13 mouse cellular contexts compared by ENCODE assay signal in genomic region chr19:32593870-32594269, GRCm38 (mm10). TPM values are rescaled to one million over a fixed set of nuclear protein-coding genes. Genes with fewer than 3 reads are reported as not detected.
DNase-seq lines count a peak whose midpoint lies in the region; ATAC-seq and TF ChIP-seq lines count a peak whose summit lies in the region.
"Had no signal": no experiment of that assay in that cellular context is flagged by ENCODE, and none has a peak within 500 bp of the region (broad histone marks: within the 10 kb centered on the region; RNA-seq: fewer than 3 reads in every experiment).

No protein-coding gene starts in this region.

- no peak for TF ChIP-seq POLR2A in kidney, adult 2 months (IDR thresholded peaks at IDR 0.05; ENCODE audit: low read depth, low read length)
- no peak for TF ChIP-seq POLR2A in CH12.LX (IDR thresholded peaks at IDR 0.05; ENCODE audit: low read depth, low read length)

- in situ Hi-C loops in CH12.LX (cut with MboI; ENCODE audit: low pct_ligation_motif_present, low pct_unique_long_range_greater_than_20kb, low sequenced_read_pairs) = no loop called here

- ATAC-seq in common myeloid progenitor, adult 5-6 weeks (replicated peaks; ENCODE audit: low read depth, poor library complexity, severe bottlenecking) = peak; percentile 58; the same call in 1 of the 2 replicates
- ATAC-seq: hindbrain, embryonic 16.5 days had no signal

- DNase-seq in kidney, adult 2 months = peak; percentile 60
- DNase-seq in kidney, adult 11 months = no peak
- peak; percentile 58 for DNase-seq in 416B (ENCODE audit: low read depth)
- DNase-seq in CH12.LX (ENCODE audit: extremely low read depth) = peak; percentile 46
- DNase-seq in ovary, postnatal 14 days (ENCODE audit: low spot score) = no peak
- no peak for DNase-seq in right cerebral cortex, postnatal 4 days
- no peak for DNase-seq in gastrocnemius, postnatal 10 days
- DNase-seq: adrenal gland, postnatal 25 days; spleen, adult 18-20 months had no signal

- H3K4me3 ChIP-seq in kidney, adult 2 months (ENCODE audit: insufficient read depth, low read depth, low read length) = no peak overlapping the region
- no peak overlapping the region for H3K4me3 ChIP-seq in CH12.LX (replicated peaks in 1 of 3; ENCODE audit: low read depth in 2 of 3, low read length in 2 of 3, poor library complexity in 1 of 3)
- H3K4me3 ChIP-seq: lung, embryonic 15.5 days; neural tube, embryonic 12.5 days had no signal

- H3K27me3 ChIP-seq in kidney, adult 2 months (replicated peaks; ENCODE audit: control insufficient read depth, insufficient read depth, low read length) = no peaks in the 10 kb centered on the region
- peaks cover 5% of the 10 kb centered on the region for H3K27me3 ChIP-seq in CH12.LX (replicated peaks)

- no peak for TF ChIP-seq EP300 in CH12.LX (IDR thresholded peaks at IDR 0.05; ENCODE audit: low read length)

- TF ChIP-seq CTCF in kidney, adult 2 months (conservative IDR thresholded peaks at IDR 0.05; ENCODE audit: insufficient read depth, insufficient read length, low read depth, low read length) = 0 out of 2 replicates have a peak, but pooled peaks have one; percentile 27
- peak; percentile 48 to 75; a peak in 3 of 4 replicates for TF ChIP-seq CTCF in CH12.LX (conservative IDR thresholded peaks at IDR 0.05 in 1 of 2, IDR thresholded peaks at IDR 0.05 in 1 of 2; ENCODE audit: low read depth in 2 of 2, low read length in 2 of 2)

- no peaks in the 10 kb centered on the region for H3K36me3 ChIP-seq in kidney, adult 2 months (ENCODE audit: control insufficient read depth, insufficient read depth, low read length)
- H3K36me3 ChIP-seq in CH12.LX (replicated peaks in 1 of 2; ENCODE audit: control insufficient read depth in 1 of 2, insufficient read depth in 1 of 2, low read length in 1 of 2) = no peaks in the 10 kb centered on the region
- H3K36me3 ChIP-seq: lung, embryonic 15.5 days; neural tube, embryonic 12.5 days had no signal

- peaks cover 8% of the 10 kb centered on the region for H3K4me1 ChIP-seq in kidney, adult 2 months (ENCODE audit: control insufficient read depth, insufficient read depth, low read length)
- H3K4me1 ChIP-seq in CH12.LX (ENCODE audit: control insufficient read depth in 1 of 2, insufficient read depth in 2 of 2) = peaks cover 9 to 18% of the 10 kb centered on the region in 2 experiments; a peak in 3 of 4 replicates

- WGBS in kidney, adult 2 months = 54% methylated on average over 5 of the region's 5 CpGs

- no peak overlapping the region for H3K27ac ChIP-seq in kidney, adult 2 months (ENCODE audit: insufficient read depth, low read depth, low read length)
- H3K27ac ChIP-seq in CH12.LX (ENCODE audit: insufficient read depth, low read depth) = no peak overlapping the region
- H3K27ac ChIP-seq: lung, embryonic 15.5 days; neural tube, embryonic 12.5 days had no signal

- dilution Hi-C loops in CH12.LX (cut with MboI; ENCODE audit: extremely low pct_ligation_motif_present, extremely low pct_unique_long_range_greater_than_20kb, low sequenced_read_pairs) = no loop called here

- H3K4me2 ChIP-seq in CH12.LX (ENCODE audit: insufficient read depth, low read depth, poor library complexity, severe bottlenecking) = no peak overlapping the region
- H3K4me2 ChIP-seq: lung, embryonic 15.5 days; neural tube, embryonic 12.5 days had no signal

- TF ChIP-seq RAD21 in CH12.LX (IDR thresholded peaks at IDR 0.05; ENCODE audit: low read depth, low read length) = peak; percentile 62

- H3K9ac ChIP-seq in CH12.LX (ENCODE audit: insufficient read depth, low read depth) = no peak overlapping the region
- H3K9ac ChIP-seq: lung, embryonic 15.5 days; neural tube, embryonic 12.5 days had no signal

- no peaks in the 10 kb centered on the region for H3K9me3 ChIP-seq in CH12.LX (replicated peaks; ENCODE audit: low read length)
- H3K9me3 ChIP-seq: lung, embryonic 15.5 days; neural tube, embryonic 12.5 days had no signal

- no peaks in the 10 kb centered on the region for H3K79me2 ChIP-seq in CH12.LX (replicated peaks; ENCODE audit: control insufficient read depth, extremely low read depth, insufficient read depth, poor library complexity, severe bottlenecking)

TF ChIP-seq in CH12.LX, 34 proteins besides CTCF, POLR2A, EP300 and RAD21:
- TF ChIP-seq USF2 (conservative IDR thresholded peaks at IDR 0.05; ENCODE audit: low read depth, low read length) (no peak), NELFE (IDR thresholded peaks at IDR 0.05; ENCODE audit: low read depth, low read length) (no peak), ETS1 (conservative IDR thresholded peaks at IDR 0.05; ENCODE audit: low read depth, low read length) (no peak), ZC3H11A (IDR thresholded peaks at IDR 0.05; ENCODE audit: low read depth, low read length) (no peak), SMC3 (IDR thresholded peaks at IDR 0.05; ENCODE audit: low read depth, low read length) (peak; percentile 74), IRF4 (IDR thresholded peaks at IDR 0.05; ENCODE audit: low read depth, low read length) (no peak), ZNF384 (IDR thresholded peaks at IDR 0.05; ENCODE audit: low read depth, low read length) (peak; percentile 96), KAT2A (IDR thresholded peaks at IDR 0.05; ENCODE audit: insufficient replicate concordance, low read length) (no peak), MEF2A (IDR thresholded peaks at IDR 0.05; ENCODE audit: borderline replicate concordance, low read depth, low read length) (no peak), MAX (IDR thresholded peaks at IDR 0.05; ENCODE audit: low read length) (no peak), MYC (IDR thresholded peaks at IDR 0.05; ENCODE audit: low read depth, low read length) (peak; percentile 51; the same call in 1 of the 2 replicates), BHLHE40 (IDR thresholded peaks at IDR 0.05; ENCODE audit: low read depth, low read length) (no peak), PAX5 (IDR thresholded peaks at IDR 0.05; ENCODE audit: low read length) (no peak), CHD2 (IDR thresholded peaks at IDR 0.05; ENCODE audit: low read length) (no peak)

RNA-seq across cellular contexts. Expression of gene Papss2, which starts 1.7 kb away (rescaled TPM):
- 129 and 168 TPM in 2 replicates for polyA plus RNA-seq in kidney, adult 2 months (2012; rRNA removed)
- total RNA-seq in CH12.LX (2012; rRNA removed) (0.21 and 0.42 TPM in 2 replicates), CH12.LX (2014; rRNA removed) (0.23 and 0.39 TPM in 2 replicates)
- polyA plus RNA-seq in CH12.LX (2012; ENCODE audit: insufficient read length, low read depth) = 0.36 and 0.44 TPM in 2 replicates
- total RNA-seq in common myeloid progenitor, adult 5-6 weeks (2017) = 3.0 and 3.9 TPM in 2 replicates
- 10 to 100 TPM; 11.4 to 13.2 TPM for total RNA-seq in gastrocnemius, postnatal 10 days (2021)

Comparison
In these comparisons a context has a peak if more than half of its experiments do, and no peak if none do; other contexts are left out.
1. DNase-seq: peak in kidney, adult 2 months (single experiment), 416B (single experiment) and CH12.LX (single experiment); none in kidney, adult 11 months (single experiment), ovary, postnatal 14 days (single experiment), right cerebral cortex, postnatal 4 days (single experiment) and gastrocnemius, postnatal 10 days (single experiment).